Mouse (Mus musculus): ENCODE measurements at regions not wholly inside any gene's neighbourhood (a gene's known extent, or its start where the extent isn't known, plus 50 kb on each side); places are given as distances from the start of the nearest gene placed in this dataset.

GRCm38 (mm10) chr10:121150668-121151067, 116.9 kb downstream of the Wif1 start:
- POLR2A ChIA-PET, result interaction anchor here in 1 of 4 experiments (0.9 kb wide), 1 partner anchor 13 kb away, joined by 3 read pairs; no protein-coding TSS in a partner anchor
- CTCF ChIA-PET, result no interaction called here

GRCm38 (mm10) chr10:121153625-121154024, 119.9 kb downstream of the Wif1 start:
- ChIA-PET CTCF (no interaction called here), POLR2A (no interaction called here)

DNA sequence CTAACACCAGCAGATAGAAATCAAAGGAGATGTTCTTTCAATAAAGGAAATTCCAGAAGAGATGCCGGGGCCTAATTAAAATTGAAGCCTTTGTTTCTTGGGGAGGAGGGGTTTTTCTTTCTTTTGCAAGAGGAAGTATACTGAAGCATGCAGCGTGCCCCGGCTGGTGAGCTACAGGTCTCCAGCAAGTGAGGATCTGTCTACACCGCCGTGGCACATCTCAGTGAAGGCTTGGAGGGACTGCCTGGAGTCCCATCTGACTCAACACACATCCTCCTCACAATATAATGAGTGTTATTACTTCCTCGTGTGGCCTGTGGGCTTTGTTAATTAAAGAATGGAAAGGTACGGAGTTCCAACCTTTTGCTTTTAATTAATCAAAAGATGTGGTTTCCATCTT, 126.7 kb downstream of the Wif1 start:
- ChIA-PET POLR2A (no interaction called here), CTCF (interaction anchor here in 1 of 4 experiments (1.2 kb wide), 1 partner anchor 127 kb away, joined by 3 read pairs; the partner anchor contains the start of gene Wif1)

- CTCF ChIA-PET, result interaction anchor here in 1 of 4 experiments (1.2 kb wide), 1 partner anchor 127 kb away, joined by 3 read pairs; the partner anchor contains the start of gene Wif1
- POLR2A ChIA-PET, result no interaction called here
Observed at GRCm38 (mm10) chr10:121161201-121161600, 127.4 kb downstream of the Wif1 start.

GRCm38 (mm10) chr10:121174022-121174421, 140.3 kb downstream of the Wif1 start:
- ChIA-PET POLR2A (no interaction called here), CTCF (no interaction called here)

DNA sequence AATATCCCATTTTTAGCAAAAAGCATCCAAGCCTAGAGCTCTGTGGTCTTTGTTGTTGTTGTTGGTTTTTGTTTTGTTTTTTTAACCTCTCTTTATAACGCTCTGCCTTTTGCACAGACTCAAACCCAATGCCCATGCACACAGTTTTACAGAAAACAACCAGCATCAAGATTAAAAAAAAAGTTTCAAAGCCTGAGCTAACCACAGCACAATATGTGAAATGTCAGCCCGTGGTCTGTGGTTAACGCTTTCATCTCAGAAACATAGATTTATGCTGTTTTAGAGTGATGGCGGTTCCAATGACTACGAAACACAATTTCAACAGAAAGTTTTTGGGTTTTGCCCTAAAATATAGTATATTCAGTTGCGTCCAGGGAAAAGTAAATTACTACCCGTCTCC, 155.4 kb downstream of the Wif1 start:
- ChIA-PET POLR2A (interaction anchor here in 1 of 4 experiments (1.6 kb wide), 1 partner anchor 13 kb away, joined by 3 read pairs; no protein-coding TSS in a partner anchor), CTCF (no interaction called here)

GRCm38 (mm10) chr10:121199236-121199635, 151.8 kb downstream of the Tbc1d30 start:
- POLR2A ChIA-PET, result no interaction called here

DNA sequence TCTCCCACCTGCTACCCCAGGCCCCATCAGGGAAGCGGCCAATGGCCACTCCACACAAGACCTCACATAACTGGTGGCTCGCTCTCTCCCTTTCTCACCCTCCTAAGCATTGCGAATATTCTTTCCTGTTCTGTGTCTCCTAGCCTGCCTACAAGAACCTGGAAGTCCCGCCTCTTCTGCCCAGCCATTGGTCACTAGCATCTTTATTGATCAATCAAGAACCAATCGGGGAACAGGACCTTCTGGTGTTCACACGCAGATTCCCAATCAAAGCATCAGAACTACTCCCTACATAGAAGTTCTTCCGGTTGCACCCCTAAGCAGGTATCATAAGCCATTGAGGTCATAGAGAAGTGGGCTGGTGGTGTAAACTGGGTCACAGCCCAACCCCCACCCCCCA, 148.5 kb downstream of the Tbc1d30 start:
- POLR2A ChIA-PET, result no interaction called here
- CTCF ChIA-PET, result interaction anchor here in 1 of 4 experiments (0.6 kb wide), 1 partner anchor 16 kb away, joined by 4 read pairs; no protein-coding TSS in a partner anchor

More at GRCm38 (mm10) chr10:121199236-121199635, 151.8 kb downstream of the Tbc1d30 start:
- CTCF ChIA-PET, result no interaction called here

- CTCF ChIA-PET, result no interaction called here
- POLR2A ChIA-PET, result no interaction called here
Observed at GRCm38 (mm10) chr10:121205551-121205950, 145.5 kb downstream of the Tbc1d30 start.

- POLR2A ChIA-PET, result interaction anchor here in 1 of 4 experiments (1.0 kb wide), 1 partner anchor 9 kb away, joined by 5 read pairs; no protein-coding TSS in a partner anchor
Observed at GRCm38 (mm10) chr10:121206002-121206742, 144.9 kb downstream of the Tbc1d30 start.

GRCm38 (mm10) chr10:121206743-121207039, 144.4 kb downstream of the Tbc1d30 start:
- ChIA-PET POLR2A (interaction anchor here in 1 of 4 experiments (1.0 kb wide), 1 partner anchor 8 kb away, joined by 5 read pairs; no protein-coding TSS in a partner anchor), CTCF (no interaction called here)

More at GRCm38 (mm10) chr10:121206002-121206742, 144.9 kb downstream of the Tbc1d30 start:
- CTCF ChIA-PET, result no interaction called here
